Mouse (Mus musculus) midbrain, embryonic 14.5 days (tissue): Measurements from ENCODE around the gene Fat3. TPM values are rescaled to one million over a fixed set of nuclear protein-coding genes. Genes with fewer than 3 reads are reported as not detected.

Experiments used
- ATAC-seq: fragments of 200-750 bp; cut with Nextera tagmentation; 2 replicates; pipeline ENCODE4 v1.8.0; 2017; ENCODE audit warnings: moderate number of reproducible peaks, moderate library complexity; ENCODE audit not compliant: low FRiP score, low TSS enrichment
- DNase-seq: peaks from one replicate; pipeline ENCODE4 v3.0.0-alpha.2; 2015
- H3K27ac ChIP-seq: fragments of 300-500 bp; sonication (generic); replicated peaks from 2 replicates; pipeline ENCODE4 v1.5.1; 2014; ENCODE audit warnings: mild to moderate bottlenecking, low read depth, low read length, moderate library complexity
- H3K27me3 ChIP-seq: fragments of 300-500 bp; sonication (generic); 2 replicates; pipeline ENCODE4 v1.6.1; 2014; ENCODE audit warnings: low read length, control low read depth, mixed read lengths; ENCODE audit not compliant: control insufficient read depth, insufficient read depth
- H3K36me3 ChIP-seq: fragments of 300-500 bp; sonication (generic); 2 replicates; pipeline ENCODE4 v1.6.1; 2014; ENCODE audit warnings: low read length, control low read depth; ENCODE audit not compliant: control insufficient read depth, insufficient read depth
- H3K4me1 ChIP-seq: fragments of 300-500 bp; sonication (generic); 2 replicates; pipeline ENCODE4 v1.6.1; 2014; ENCODE audit warnings: mild to moderate bottlenecking, antibody characterized with exemption, low read length, control low read depth; ENCODE audit not compliant: control insufficient read depth, insufficient read depth
- H3K4me2 ChIP-seq: fragments of 300-500 bp; sonication (generic); 2 replicates; pipeline ENCODE4 v1.6.1; 2014; ENCODE audit warnings: mild to moderate bottlenecking, low read length, moderate library complexity
- H3K4me3 ChIP-seq: fragments of 300-500 bp; sonication (generic); replicated peaks from 2 replicates; pipeline ENCODE4 v1.5.1; 2014; ENCODE audit warnings: low read depth, low read length
- H3K9ac ChIP-seq: fragments of 300-500 bp; sonication (generic); replicated peaks from 2 replicates; pipeline ENCODE4 v1.6.1; 2014; ENCODE audit warnings: mild to moderate bottlenecking, low read length, moderate library complexity
- H3K9me3 ChIP-seq: fragments of 300-500 bp; sonication (generic); 2 replicates; pipeline ENCODE4 v1.6.1; 2016; ENCODE audit warnings: low read length, control low read depth, mixed read lengths; ENCODE audit not compliant: control insufficient read depth
- WGBS: fragments of 180-500 bp; shearing (Covaris S2); extraction: QIAGEN DNeasy Blood & Tissue Kit; methylation state at CpG from one replicate; pipeline ENCODE4 v1.1.7; 2014; 5-methylcytosine and 5-hydroxymethylcytosine counted together
- polyA plus RNA-seq: library from polyadenylated mRNA; unstranded; fragments of >200 nt; fragmentation: Nextera tagmentation; extraction: Ambion mirVana; gene quantifications from 2 replicates; pipeline ENCODE4 v1.2.1, GENCODE M21; 2014

Fat3 gene
- polyA plus RNA-seq, 1 experiment from 2014 or later, result 27.6 TPM

DNA sequence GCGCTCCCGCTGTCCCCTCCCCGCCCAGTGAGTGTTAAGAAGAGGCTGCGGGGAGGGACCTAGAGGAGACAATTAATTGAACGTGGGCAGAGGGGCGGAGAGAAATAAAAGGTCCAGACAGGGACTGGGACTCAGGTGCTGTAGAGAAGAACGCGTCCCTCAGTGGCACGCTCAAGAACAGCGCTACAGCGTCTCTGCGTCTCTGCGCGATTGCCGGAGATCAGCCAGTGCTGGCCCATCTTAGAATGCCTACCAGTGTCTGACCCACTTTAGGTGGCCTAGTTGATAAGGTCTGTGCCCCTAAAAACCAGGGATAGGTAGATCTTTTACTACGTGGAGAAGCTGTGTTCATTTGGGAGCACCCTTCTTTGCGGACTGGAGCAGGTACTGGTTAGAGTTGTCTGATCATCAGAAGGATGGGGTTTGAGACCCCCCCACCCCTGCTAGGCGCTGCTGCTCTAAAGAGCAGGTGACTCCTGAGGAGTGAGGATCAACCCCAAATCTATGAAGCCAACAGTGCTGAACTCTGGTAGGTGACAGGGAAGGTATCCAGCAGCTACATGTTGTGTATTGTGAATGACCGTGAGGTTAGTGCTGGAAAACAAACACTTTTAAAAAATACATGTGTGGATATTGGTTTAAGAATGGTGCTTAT, 626.5 kb downstream of the Fat3 start, which contains the start of gene Mtnr1b:
Mtnr1b (minus strand) TSS at position 51 of the 655 bp plus-strand sequence.
- Histone ChIP-seq H3K4me2 (no peak within 1 kb of the TSS), H3K27ac (no peak within 1 kb of the TSS), H3K4me1 (no peaks in the 10 kb centered on the region), H3K36me3 (no peaks in the 10 kb centered on the region), H3K27me3 (no peaks in the 10 kb centered on the region), H3K9ac (no peak within 1 kb of the TSS), H3K9me3 (no peaks in the 10 kb centered on the region), H3K4me3 (no peak within 1 kb of the TSS)
- ATAC-seq (no peak), DNase-seq (no peak)
- WGBS, result 66% methylated on average over 19 of the region's 19 CpGs

DNA sequence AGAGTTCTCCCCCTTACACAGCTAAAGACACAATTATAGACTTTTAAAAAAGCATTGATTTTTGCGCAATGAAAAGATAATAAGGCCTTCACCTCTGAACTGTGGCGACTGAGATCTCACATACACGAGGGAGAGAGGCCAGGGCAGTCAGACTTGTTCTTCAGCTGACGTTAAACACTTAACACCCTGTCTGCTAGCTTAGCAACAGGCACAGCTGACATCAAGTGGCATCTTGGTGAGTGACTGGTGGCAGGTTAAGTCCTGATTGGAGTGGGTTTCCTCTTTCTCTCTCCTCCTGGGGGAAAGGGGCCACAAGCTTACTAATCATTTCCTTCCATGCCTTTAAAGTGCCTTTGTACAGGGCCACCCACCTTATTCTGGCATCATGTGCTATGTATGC, 631.1 kb downstream of the Fat3 start:
- 73% methylated on average over 4 of the region's 4 CpGs for WGBS
- Histone ChIP-seq H3K9ac (no peak overlapping the region), H3K4me2 (no peak overlapping the region), H3K4me3 (no peak overlapping the region), H3K27ac (no peak overlapping the region), H3K4me1 (no peaks in the 10 kb centered on the region), H3K36me3 (no peaks in the 10 kb centered on the region), H3K9me3 (no peaks in the 10 kb centered on the region), H3K27me3 (no peaks in the 10 kb centered on the region)
- DNase-seq (no peak), ATAC-seq (no peak)

DNA sequence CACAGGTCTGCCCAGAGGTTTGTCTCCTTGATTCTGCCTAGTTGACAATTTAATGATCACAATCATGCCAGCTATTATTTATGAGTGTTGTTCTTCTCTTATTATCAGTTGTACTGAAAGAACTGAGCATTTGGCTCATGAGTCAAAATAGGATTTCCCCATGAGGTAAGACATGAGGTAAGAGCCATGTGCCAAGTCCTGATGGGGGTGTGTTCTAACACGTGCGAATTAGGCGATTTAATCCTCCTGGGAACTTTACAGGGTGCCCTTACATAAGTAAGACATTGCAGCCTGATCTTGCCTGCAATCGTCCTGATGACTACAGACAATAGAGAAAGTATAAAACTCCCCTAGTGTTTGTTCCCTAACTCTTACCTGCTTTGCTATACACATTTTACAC, 631.6 kb downstream of the Fat3 start:
- H3K27ac ChIP-seq, result no peak overlapping the region
- H3K27me3 ChIP-seq, result no peaks in the 10 kb centered on the region
- 51% methylated on average over 4 of the region's 4 CpGs for WGBS
- ATAC-seq (no peak), DNase-seq (no peak)
- H3K4me3 ChIP-seq, result no peak overlapping the region
- no peaks in the 10 kb centered on the region for H3K9me3 ChIP-seq
- H3K4me1 ChIP-seq, result no peaks in the 10 kb centered on the region
- no peaks in the 10 kb centered on the region for H3K36me3 ChIP-seq
- no peak overlapping the region for H3K4me2 ChIP-seq
- no peak overlapping the region for H3K9ac ChIP-seq

DNA sequence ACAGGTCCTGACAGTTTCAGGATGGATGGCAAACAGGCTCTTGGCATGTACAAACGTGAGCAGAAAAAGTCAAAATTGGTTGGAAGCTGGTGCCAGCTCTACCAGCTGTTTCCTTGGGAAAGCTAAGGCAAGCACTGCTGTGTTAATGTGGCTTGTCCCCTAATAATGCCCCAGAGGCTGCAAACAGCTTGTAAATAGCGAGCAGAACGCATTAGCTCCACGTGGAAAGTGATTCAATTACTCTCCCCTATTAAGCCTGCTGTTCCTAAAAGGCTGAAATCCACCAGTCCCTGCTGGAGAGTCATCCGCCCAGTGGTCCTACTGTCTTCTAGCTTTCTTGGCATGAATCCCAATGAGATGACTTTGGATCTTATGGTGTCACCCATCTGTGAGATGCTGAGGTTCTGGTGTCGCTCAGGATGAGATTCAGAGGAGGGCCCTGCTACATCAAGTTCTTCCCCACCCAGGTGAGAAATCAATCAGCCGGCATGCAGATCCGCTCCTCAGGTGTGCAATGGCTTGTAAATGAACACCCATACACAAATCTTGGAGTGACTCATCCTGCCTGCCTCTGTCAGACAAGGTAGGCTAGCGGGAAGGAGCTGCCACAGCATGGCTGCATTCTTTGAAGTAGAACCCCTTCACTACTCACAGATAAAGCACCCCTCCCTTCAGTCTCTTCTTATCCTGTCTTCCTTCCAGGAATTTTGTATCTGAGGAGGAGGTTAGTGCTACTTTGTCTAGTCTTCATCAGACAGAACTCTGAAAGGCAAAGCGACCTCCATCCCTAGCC, 634.6 kb downstream of the Fat3 start:
- no peaks in the 10 kb centered on the region for H3K9me3 ChIP-seq
- H3K4me1 ChIP-seq, result no peaks in the 10 kb centered on the region
- WGBS, result 74% methylated on average over 10 of the region's 10 CpGs
- H3K4me2 ChIP-seq, result no peak overlapping the region
- no peak overlapping the region for H3K4me3 ChIP-seq
- no peak overlapping the region for H3K9ac ChIP-seq
- DNase-seq, result no peak
- no peak for ATAC-seq
- H3K36me3 ChIP-seq, result no peaks in the 10 kb centered on the region
- no peaks in the 10 kb centered on the region for H3K27me3 ChIP-seq
- H3K27ac ChIP-seq, result no peak overlapping the region

DNA sequence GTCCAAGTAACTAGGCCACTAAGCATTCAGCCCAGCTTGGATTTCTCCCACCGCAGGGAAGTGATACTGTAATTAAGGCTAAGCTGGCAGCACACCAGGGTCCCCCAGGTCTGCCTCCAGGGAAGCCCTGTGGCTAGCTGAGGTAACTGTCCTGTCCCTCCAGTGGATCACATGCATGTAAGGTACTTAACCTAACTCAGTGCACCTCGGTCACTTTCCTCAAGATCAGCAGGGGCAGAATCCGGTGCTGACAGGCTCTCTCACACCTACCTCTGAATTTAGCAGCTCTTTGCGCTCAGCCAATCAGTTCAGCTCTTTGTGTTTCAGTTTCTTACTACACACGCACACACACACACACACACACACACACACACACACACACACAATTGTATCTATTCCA, 639.7 kb downstream of the Fat3 start:
- H3K9me3 ChIP-seq, result no peaks in the 10 kb centered on the region
- WGBS, result 80% methylated on average over 5 of the region's 5 CpGs

More for the DNA sequence above, 639.7 kb downstream of the Fat3 start:
- DNase-seq (no peak), ATAC-seq (no peak)
- Histone ChIP-seq H3K4me1 (no peaks in the 10 kb centered on the region), H3K4me2 (no peak overlapping the region), H3K4me3 (no peak overlapping the region), H3K9ac (no peak overlapping the region), H3K27ac (no peak overlapping the region), H3K36me3 (no peaks in the 10 kb centered on the region), H3K27me3 (no peaks in the 10 kb centered on the region)
